Mouse (Mus musculus) CD8-positive naive resting alpha-beta T cell, adult 57 days (primary cell): ENCODE data around the gene Dct. TPM values are rescaled to one million over a fixed set of nuclear protein-coding genes. Genes with fewer than 3 reads are reported as not detected.

ENCODE experiments used
- total RNA-seq: library from RNA; stranded (reverse); gene quantifications from one replicate; pipeline ENCODE4 v1.2.4, GENCODE M21; 2023

Dct gene
- 0.15 TPM for total RNA-seq

DNA sequence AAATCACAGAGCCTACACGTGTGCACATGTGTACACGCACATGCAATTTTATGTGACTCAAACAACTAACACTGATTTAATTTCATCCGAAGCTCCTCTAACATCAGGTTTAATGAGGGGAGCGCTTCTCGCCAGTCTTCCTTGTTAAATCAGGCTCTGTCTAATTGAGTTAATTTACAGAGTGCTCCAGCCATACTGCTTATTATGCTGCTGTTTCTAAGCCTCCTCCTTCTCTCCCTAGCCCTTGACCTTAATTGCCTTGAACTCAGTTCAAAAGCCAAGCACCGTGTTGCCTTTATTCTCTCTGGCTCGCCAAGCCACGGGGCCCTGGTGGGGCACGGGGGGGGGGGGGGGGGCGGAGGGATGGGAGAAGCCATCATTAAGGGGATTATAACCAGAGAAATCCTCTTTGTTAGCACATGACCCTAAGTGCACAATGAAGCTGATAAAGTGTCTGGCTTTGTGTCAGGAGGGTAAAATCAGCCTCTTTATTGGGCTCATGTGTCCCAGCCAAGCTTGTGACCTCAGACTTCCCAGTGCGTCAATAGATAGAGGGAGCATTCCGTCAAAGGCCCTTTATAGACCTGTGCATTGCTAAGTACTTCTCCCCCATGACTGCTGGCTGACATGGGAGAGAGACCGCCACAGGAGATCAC, at the start of gene Dct:
Gene Dct, minus strand, starts transcription at position 270 of the 656 bp plus-strand sequence.

Other genes starting within 250 kb of the Dct start
- 15.3 TPM for gene Tgds, start 80.5 kb upstream of the Dct start, total RNA-seq
- 14.8 TPM for gene Gpr180, start 84.9 kb upstream of the Dct start, total RNA-seq
- not detected for gene Sox21, start 184.8 kb upstream of the Dct start, total RNA-seq
- gene Gm9376, start 214.7 kb upstream of the Dct start, total RNA-seq: not detected